In genomic region chr10:40570036-40570435, GRCm38 (mm10) we compare ENCODE assay signal across 43 mouse cellular contexts. TPM values are rescaled to one million over a fixed set of nuclear protein-coding genes. Genes with fewer than 3 reads are reported as not detected.
"Had no signal": no experiment of that assay in that cellular context is flagged by ENCODE, and none has a peak within 500 bp of the region (broad histone marks: within the 10 kb centered on the region; RNA-seq: fewer than 3 reads in every experiment).

Gene Slc22a16, plus strand, starts transcription at chr10:40570336.

- H3K4me1 ChIP-seq: heart, embryonic 10.5 days; heart, embryonic 12.5 days; heart, embryonic 13.5 days; heart, embryonic 15.5 days; hindbrain, embryonic 10.5 days; hindbrain, embryonic 12.5 days; hindbrain, embryonic 13.5 days; hindbrain, embryonic 15.5 days; intestine, embryonic 15.5 days; kidney, embryonic 15.5 days had no signal

- H3K4me3 ChIP-seq: heart, embryonic 10.5 days; heart, embryonic 12.5 days; heart, embryonic 13.5 days; heart, embryonic 15.5 days; hindbrain, embryonic 10.5 days; hindbrain, embryonic 12.5 days; hindbrain, embryonic 13.5 days; hindbrain, embryonic 15.5 days; intestine, embryonic 15.5 days; kidney, embryonic 15.5 days; layer of hippocampus, adult 2 months had no signal

- H3K36me3 ChIP-seq: heart, embryonic 10.5 days; heart, embryonic 12.5 days; heart, embryonic 13.5 days; heart, embryonic 15.5 days; hindbrain, embryonic 10.5 days; hindbrain, embryonic 12.5 days; hindbrain, embryonic 13.5 days; hindbrain, embryonic 15.5 days; intestine, embryonic 15.5 days; kidney, embryonic 15.5 days had no signal

- H3K27me3 ChIP-seq: heart, embryonic 12.5 days; heart, embryonic 13.5 days; heart, embryonic 15.5 days; hindbrain, embryonic 12.5 days; hindbrain, embryonic 13.5 days; hindbrain, embryonic 15.5 days; intestine, embryonic 15.5 days; kidney, embryonic 15.5 days had no signal

- DNase-seq: heart, postnatal 10 days; heart, postnatal 14 days; heart, postnatal 36 days; heart, postnatal 4 days; kidney, adult 11 months; kidney, adult 18-20 months; kidney, adult 2 months; kidney, adult 8-10 months; kidney, adult 9 months; kidney, postnatal 10 days; kidney, postnatal 14 days; kidney, postnatal 25 days; kidney, postnatal 36 days; kidney, postnatal 4 days; layer of hippocampus, adult 9-11 months; layer of hippocampus, postnatal 36 days had no signal

- H3K27ac ChIP-seq: heart, embryonic 10.5 days; heart, embryonic 13.5 days; heart, embryonic 15.5 days; hindbrain, embryonic 10.5 days; hindbrain, embryonic 12.5 days; hindbrain, embryonic 13.5 days; hindbrain, embryonic 14.5 days; hindbrain, embryonic 15.5 days; hindbrain, postnatal 0 days; intestine, embryonic 15.5 days; kidney, embryonic 15.5 days; kidney, postnatal 0 days; layer of hippocampus, adult 2 months had no signal

RNA-seq across cellular contexts. Expression of gene Slc22a16, which starts in this region (rescaled TPM):
- polyA plus RNA-seq: heart, embryonic 10.5 days; heart, embryonic 11.5 days; heart, embryonic 12.5 days; heart, embryonic 13.5 days; heart, embryonic 14.5 days; heart, embryonic 15.5 days; heart, embryonic 16.5 days; heart, postnatal 0 days; hindbrain, embryonic 10.5 days; hindbrain, embryonic 11.5 days; hindbrain, embryonic 12.5 days; hindbrain, embryonic 13.5 days; hindbrain, embryonic 14.5 days; hindbrain, embryonic 15.5 days; hindbrain, embryonic 16.5 days; hindbrain, postnatal 0 days; inflammation-experienced regulatory T-cells, adult 6 months; intestine, embryonic 14.5 days; intestine, embryonic 15.5 days; intestine, embryonic 16.5 days; intestine, postnatal 0 days; kidney, adult 2 months; kidney, embryonic 14.5 days; kidney, embryonic 15.5 days; kidney, embryonic 16.5 days; kidney, postnatal 0 days; large intestine, adult 2 months had no signal
